Mouse (Mus musculus) bone marrow, adult 2 months (tissue): ENCODE data around the gene Lhx4. TPM values are rescaled to one million over a fixed set of nuclear protein-coding genes. Genes with fewer than 3 reads are reported as not detected.

Experiments
- H3K27ac ChIP-seq: fragments of 200-500 bp; 2 replicates; pipeline ENCODE4 v1.5.1; 2012; ENCODE audit warnings: low read depth, mild to moderate bottlenecking, control low read depth, inconsistent platforms, low read length; ENCODE audit not compliant: control insufficient read depth, poor library complexity, insufficient read depth
- H3K4me1 ChIP-seq: fragments of 200-500 bp; 2 replicates; pipeline ENCODE4 v1.6.1; 2011; ENCODE audit warnings: low read length; ENCODE audit not compliant: control insufficient read depth, insufficient read depth
- H3K4me3 ChIP-seq: fragments of 200-500 bp; replicated peaks from 2 replicates; pipeline ENCODE3; 2011; ENCODE audit warnings: mild to moderate bottlenecking, low read depth, low read length, control low read depth; ENCODE audit not compliant: control insufficient read depth
- CTCF ChIP-seq: fragments of 200-500 bp; IDR thresholded peaks from 2 replicates; pipeline ENCODE4 v1.5.1; 2011; ENCODE audit warnings: low read length, control low read depth; ENCODE audit not compliant: control insufficient read depth, insufficient read depth
- POLR2A ChIP-seq: fragments of 200-500 bp; IDR thresholded peaks from 2 replicates; pipeline ENCODE4 v1.6.1; 2011; ENCODE audit warnings: low read depth, mild to moderate bottlenecking, control low read depth, low read length, borderline replicate concordance; ENCODE audit not compliant: control insufficient read depth
- WGBS: fragments of 180-500 bp; shearing (Covaris S2); methylation state at CpG from one replicate; pipeline ENCODE4 v1.1.7; 2018; 5-methylcytosine and 5-hydroxymethylcytosine counted together
- polyA plus RNA-seq: library from polyadenylated mRNA; stranded (reverse); fragments of >200 nt; gene quantifications from 2 replicates; pipeline ENCODE4 v1.2.4, GENCODE M21; 2011; ENCODE audit warnings: low replicate concordance; ENCODE audit not compliant: missing spikeins, insufficient read depth, insufficient read length

The Lhx4 gene
- polyA plus RNA-seq, 1 experiment, result not detected

GRCm38 (mm10) chr1:155790111-155790974 is 38.9 kb upstream of the Lhx4 start:
- Histone ChIP-seq H3K4me1 (no peaks in the 10 kb centered on the region), H3K27ac (no peak overlapping the region), H3K4me3 (no peak overlapping the region)
- TF ChIP-seq CTCF, result no peak
- TF ChIP-seq POLR2A, result no peak
- 85% methylated on average over 16 of the region's 16 CpGs for WGBS

- TF ChIP-seq CTCF (no peak), POLR2A (no peak)
- H3K4me1 ChIP-seq, result no peaks in the 10 kb centered on the region
- no peak overlapping the region for H3K4me3 ChIP-seq
- H3K27ac ChIP-seq, result no peak overlapping the region
- 90% methylated on average over 7 of the region's 7 CpGs for WGBS
These were observed 34.4 kb upstream of the Lhx4 start for GRCm38 (mm10) chr1:155785886-155786285.

- TF ChIP-seq POLR2A (no peak), CTCF (peak; percentile 61)
- no peaks in the 10 kb centered on the region for H3K4me1 ChIP-seq
- WGBS, result 40% methylated on average over 19 of the region's 19 CpGs
- no peak overlapping the region for H3K4me3 ChIP-seq
- H3K27ac ChIP-seq, result no peak overlapping the region
These were observed 33.1 kb upstream of the Lhx4 start for GRCm38 (mm10) chr1:155784343-155785205.

GRCm38 (mm10) chr1:155782382-155782781 is 30.9 kb upstream of the Lhx4 start:
- 21% methylated on average over 5 of the region's 5 CpGs for WGBS
- H3K4me3 ChIP-seq, result no peak overlapping the region
- no peaks in the 10 kb centered on the region for H3K4me1 ChIP-seq
- TF ChIP-seq POLR2A (no peak), CTCF (no peak)
- no peak overlapping the region for H3K27ac ChIP-seq

DNA sequence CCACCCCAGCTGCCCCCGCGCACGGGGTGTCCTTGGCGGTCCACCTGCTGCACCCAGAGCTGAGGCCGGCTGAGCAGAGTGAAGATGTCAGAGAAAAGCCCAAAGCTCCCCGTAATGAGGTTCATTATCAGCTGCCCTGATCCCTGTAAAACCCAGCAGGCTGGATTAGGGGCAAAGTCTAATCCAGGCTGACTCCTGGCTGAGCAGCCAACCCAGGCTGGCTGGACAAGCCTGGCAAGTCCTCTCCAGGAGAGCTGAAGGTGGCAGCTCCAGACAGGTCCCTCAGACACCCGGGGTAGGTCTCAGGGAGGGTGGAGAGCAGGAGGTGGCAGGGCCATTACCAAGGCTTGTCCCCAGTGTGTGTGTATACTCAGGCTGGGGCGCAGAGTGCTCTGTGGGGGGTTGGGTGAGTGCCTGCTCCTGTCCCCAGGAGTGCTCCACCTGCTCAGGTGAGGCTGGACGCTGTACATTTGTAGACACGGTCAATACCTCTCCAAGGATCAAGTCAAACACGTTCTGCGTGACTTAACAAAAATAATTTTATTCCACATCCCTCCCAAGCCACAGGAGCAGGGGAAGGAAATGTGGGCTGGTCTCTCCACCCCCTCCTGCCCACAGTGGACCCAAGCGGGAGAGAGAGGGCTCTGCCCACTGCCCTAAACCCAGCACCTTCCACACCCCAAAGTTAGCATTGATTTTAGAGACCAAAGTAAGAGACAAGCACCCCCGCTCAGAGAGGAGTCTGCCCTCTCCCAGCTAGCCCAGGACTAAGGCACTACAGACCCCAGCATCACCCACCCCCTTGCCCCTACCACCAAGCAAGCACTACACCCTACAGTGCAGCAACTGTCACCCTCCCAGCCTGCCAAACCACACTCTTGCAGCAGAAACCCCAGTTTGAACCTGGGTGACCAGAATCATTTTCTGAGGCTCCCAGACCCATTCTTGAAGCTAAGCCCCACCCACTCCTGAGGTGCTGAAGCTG is 26.4 kb upstream of the Lhx4 start:
- TF ChIP-seq POLR2A, result no peak
- TF ChIP-seq CTCF, result no peak
- Histone ChIP-seq H3K27ac (no peak overlapping the region), H3K4me3 (no peak overlapping the region), H3K4me1 (no peaks in the 10 kb centered on the region)
- whole genome bisulfite sequencing, result 43% methylated on average over 14 of the region's 14 CpGs

DNA sequence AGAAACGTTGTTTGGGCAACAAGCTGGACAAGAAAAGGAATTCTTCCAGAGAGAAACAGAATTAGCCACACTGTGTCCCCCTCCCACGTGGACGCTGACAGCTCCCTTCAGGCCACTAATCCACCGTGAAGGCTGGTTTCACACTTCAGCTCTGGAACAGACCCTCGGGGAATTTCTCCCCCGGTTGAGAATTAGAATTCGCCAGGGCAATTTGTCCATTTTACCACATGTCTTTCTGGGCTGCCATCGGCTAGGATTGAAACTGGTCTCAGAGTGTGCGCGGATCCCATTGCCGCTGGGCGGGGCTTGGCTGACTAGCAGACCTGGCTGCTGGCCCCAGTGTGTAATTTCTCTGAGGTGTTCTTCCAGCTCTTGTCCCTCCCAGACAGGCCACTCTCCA is 7.7 kb upstream of the Lhx4 start:
- Histone ChIP-seq H3K4me1 (no peaks in the 10 kb centered on the region; the same call in 1 of the 2 replicates), H3K27ac (no peak overlapping the region), H3K4me3 (no peak overlapping the region)
- 80% methylated on average over 12 of the region's 12 CpGs for WGBS
- no peak for TF ChIP-seq CTCF
- TF ChIP-seq POLR2A, result no peak

GRCm38 (mm10) chr1:155758711-155759110 is 7.2 kb upstream of the Lhx4 start:
- Histone ChIP-seq H3K4me3 (no peak overlapping the region), H3K4me1 (no peaks in the 10 kb centered on the region; the same call in 1 of the 2 replicates), H3K27ac (no peak overlapping the region)
- TF ChIP-seq POLR2A (no peak), CTCF (no peak)
- WGBS, result 84% methylated on average over 4 of the region's 4 CpGs
